Mouse (Mus musculus) lung, postnatal 0 days (tissue): ENCODE results near the gene Cd80. TPM values are rescaled to one million over a fixed set of nuclear protein-coding genes. Genes with fewer than 3 reads are reported as not detected.
"Not testable (repeated sequence)": the region's sequence is repeated elsewhere in the genome, so short reads cannot be mapped to it uniquely, and the experiment has no call there.

ENCODE experiments used
- ATAC-seq: fragments of 200-750 bp; cut with Nextera tagmentation; 2 replicates; pipeline ENCODE4 v1.8.0; 2017; ENCODE audit warnings: moderate library complexity
- DNase-seq: peaks from one replicate; pipeline ENCODE4 v3.0.0-alpha.2; 2016; ENCODE audit warnings: low spot score
- H3K27ac ChIP-seq: fragments of 300-500 bp; sonication (generic); 2 replicates; pipeline ENCODE4 v1.5.1; 2014; ENCODE audit warnings: antibody characterized with exemption, mild to moderate bottlenecking, low read length, mixed read lengths
- H3K27me3 ChIP-seq: fragments of 300-500 bp; sonication (generic); replicated peaks from 2 replicates; pipeline ENCODE4 v1.6.1; 2014; ENCODE audit warnings: low read length, mixed read lengths; ENCODE audit not compliant: insufficient read depth
- H3K36me3 ChIP-seq: fragments of 300-500 bp; sonication (generic); 2 replicates; pipeline ENCODE4 v1.6.1; 2014; ENCODE audit warnings: low read length, mixed read lengths; ENCODE audit not compliant: insufficient read depth
- H3K4me1 ChIP-seq: fragments of 300-500 bp; sonication (generic); 2 replicates; pipeline ENCODE4 v1.6.1; 2014; ENCODE audit warnings: antibody characterized with exemption, low read depth, low read length, mixed read lengths; ENCODE audit not compliant: insufficient read depth
- H3K4me2 ChIP-seq: fragments of 300-500 bp; sonication (generic); replicated peaks from 2 replicates; pipeline ENCODE4 v1.6.1; 2014; ENCODE audit warnings: low read depth, mild to moderate bottlenecking, low read length, moderate library complexity, mixed read lengths
- H3K4me3 ChIP-seq: fragments of 300-500 bp; sonication (generic); 2 replicates; pipeline ENCODE4 v1.5.1; 2014; ENCODE audit warnings: low read depth, low read length
- H3K9ac ChIP-seq: fragments of 300-500 bp; sonication (generic); replicated peaks from 2 replicates; pipeline ENCODE4 v1.6.1; 2014; ENCODE audit warnings: low read depth, mild to moderate bottlenecking
- H3K9me3 ChIP-seq: fragments of 300-500 bp; sonication (generic); 2 replicates; pipeline ENCODE4 v1.6.1; 2016; ENCODE audit warnings: low read length, mixed read lengths
- CTCF ChIP-seq: IDR thresholded peaks from 2 replicates; pipeline ENCODE4 v1.5.1; 2016; ENCODE audit warnings: antibody characterized with exemption, mild to moderate bottlenecking
- EP300 ChIP-seq: IDR thresholded peaks from 2 replicates; pipeline ENCODE4 v1.6.1; 2016; ENCODE audit warnings: antibody characterized with exemption, mild to moderate bottlenecking, control low read depth
- WGBS: fragments of 180-500 bp; shearing (Covaris S2); extraction: QIAGEN DNeasy Blood & Tissue Kit; methylation state at CpG from one replicate; pipeline ENCODE4 v1.1.7; 2014; 5-methylcytosine and 5-hydroxymethylcytosine counted together
- polyA plus RNA-seq: library from polyadenylated mRNA; unstranded; fragments of >200 nt; fragmentation: Nextera tagmentation; extraction: Ambion mirVana; gene quantifications from 2 replicates; pipeline ENCODE4 v1.2.1, GENCODE M21; 2015

Gene Cd80
- polyA plus RNA-seq, 1 experiment from 2014 or later: 0.14 TPM

DNA sequence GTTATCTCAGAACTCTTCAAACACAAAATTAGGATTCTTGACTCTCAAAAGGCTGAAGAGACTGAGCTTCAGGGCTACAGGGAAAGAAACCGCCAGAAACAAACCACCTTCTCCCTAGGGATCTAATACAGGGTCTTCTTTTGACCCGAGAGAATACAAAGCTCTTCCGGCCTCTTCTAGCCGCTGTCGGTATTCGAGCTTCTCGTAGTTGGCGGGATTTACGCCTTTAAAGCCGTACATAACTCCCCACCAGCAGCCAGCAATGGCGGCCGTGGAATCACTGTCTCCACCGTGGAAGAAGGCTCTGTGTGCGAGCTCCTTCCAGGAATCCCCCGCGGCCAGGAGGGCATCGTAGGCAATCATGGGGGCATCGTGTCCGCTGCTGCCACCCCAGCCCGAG lies 9.8 kb upstream of the Cd80 start:
- H3K36me3 ChIP-seq: peaks cover 20% of the 10 kb centered on the region; the same call in 1 of the 2 replicates
- ATAC-seq: no peak
- TF ChIP-seq EP300 (no peak), CTCF (no peak)

DNA sequence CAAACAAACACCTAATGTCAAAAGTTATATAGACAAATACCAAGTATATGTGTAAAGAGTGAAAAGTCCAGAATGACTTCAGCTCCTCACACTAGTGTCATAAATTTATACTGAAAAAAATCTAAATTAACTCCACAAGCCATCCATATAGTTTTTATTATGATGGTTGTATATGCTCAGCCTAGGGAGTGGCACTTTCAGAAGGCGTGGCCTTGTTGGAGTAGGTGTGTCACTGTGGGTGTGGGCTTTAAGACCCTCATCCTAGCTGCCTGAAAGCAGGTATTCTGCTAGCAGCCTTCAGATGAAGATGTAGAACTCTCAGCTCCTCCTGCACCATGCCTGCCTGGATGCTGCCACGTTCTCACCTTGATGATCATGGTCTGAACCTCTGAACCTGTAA lies 9.2 kb upstream of the Cd80 start:
- H3K9me3 ChIP-seq, H3K4me3 ChIP-seq, H3K27ac ChIP-seq, ATAC-seq, DNase-seq, H3K4me2 ChIP-seq, H3K9ac ChIP-seq, H3K27me3 ChIP-seq, H3K4me1 ChIP-seq: not testable (repeated sequence)
- WGBS: 88% methylated on average over 2 of the region's 2 CpGs
- peaks cover 20% of the 10 kb centered on the region; the same call in 1 of the 2 replicates for H3K36me3 ChIP-seq

More for the DNA sequence above, 9.8 kb upstream of the Cd80 start:
- Histone ChIP-seq H3K27me3 (no peaks in the 10 kb centered on the region), H3K9ac (no peak overlapping the region), H3K9me3 (no peaks in the 10 kb centered on the region), H3K4me2 (no peak overlapping the region), H3K4me1 (no peaks in the 10 kb centered on the region), H3K27ac (no peak overlapping the region), H3K4me3 (no peak overlapping the region)
- WGBS: 96% methylated on average over 20 of the region's 20 CpGs
- DNase-seq: no peak

GRCm38 (mm10) chr16:38447366-38447765 lies 8.0 kb upstream of the Cd80 start:
- H3K9me3 ChIP-seq: no peaks in the 10 kb centered on the region
- H3K27me3 ChIP-seq: no peaks in the 10 kb centered on the region
- peaks cover 20% of the 10 kb centered on the region; the same call in 1 of the 2 replicates for H3K36me3 ChIP-seq
- no peak for DNase-seq
- peaks cover 4% of the 10 kb centered on the region; the same call in 1 of the 2 replicates for H3K4me1 ChIP-seq
- no peak for ATAC-seq
- no peak overlapping the region for H3K4me3 ChIP-seq
- no peak overlapping the region for H3K4me2 ChIP-seq
- no peak overlapping the region for H3K9ac ChIP-seq
- no peak for TF ChIP-seq EP300
- no peak for TF ChIP-seq CTCF
- 90% methylated on average over 21 of the region's 21 CpGs for WGBS
- H3K27ac ChIP-seq: no peak overlapping the region

DNA sequence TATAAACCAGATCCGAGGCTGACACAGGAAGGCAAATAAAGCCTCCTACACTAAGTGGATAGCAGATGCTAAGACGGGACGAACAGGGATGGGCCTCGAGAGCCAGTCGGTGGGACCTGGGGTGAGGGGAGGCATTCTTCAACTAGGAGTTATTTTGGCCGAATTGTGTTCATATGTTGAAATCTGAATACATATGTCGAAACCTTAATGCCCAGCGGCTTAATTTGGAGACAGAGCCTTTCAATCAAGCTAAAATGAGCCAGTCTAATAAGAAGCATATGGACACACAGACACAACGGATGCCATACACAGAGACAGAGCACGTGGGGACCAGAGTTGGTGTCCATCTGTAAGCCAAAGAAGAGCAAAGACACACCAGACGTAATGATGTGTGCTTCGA lies 6.9 kb upstream of the Cd80 start:
- Histone ChIP-seq H3K27me3 (no peaks in the 10 kb centered on the region), H3K27ac (no peak overlapping the region), H3K9ac (no peak overlapping the region), H3K4me2 (no peak overlapping the region), H3K4me3 (no peak overlapping the region), H3K9me3 (no peaks in the 10 kb centered on the region), H3K36me3 (peaks cover 20% of the 10 kb centered on the region; the same call in 1 of the 2 replicates), H3K4me1 (peaks cover 4% of the 10 kb centered on the region; the same call in 1 of the 2 replicates)
- 91% methylated on average over 12 of the region's 12 CpGs for WGBS
- no peak for ATAC-seq
- TF ChIP-seq CTCF (no peak), EP300 (no peak)
- no peak for DNase-seq

- no peak for TF ChIP-seq EP300
- TF ChIP-seq CTCF: no peak
- H3K9ac ChIP-seq: no peak overlapping the region
- DNase-seq: no peak
- 85% methylated on average over 7 of the region's 7 CpGs for WGBS
- H3K4me2 ChIP-seq: no peak overlapping the region
- H3K4me3 ChIP-seq: no peak overlapping the region
- peaks cover 4% of the 10 kb centered on the region; the same call in 1 of the 2 replicates for H3K4me1 ChIP-seq
- H3K27ac ChIP-seq: no peak overlapping the region
- H3K36me3 ChIP-seq: peaks cover 11% of the 10 kb centered on the region; the same call in 1 of the 2 replicates
- no peaks in the 10 kb centered on the region for H3K27me3 ChIP-seq
- ATAC-seq: no peak
- H3K9me3 ChIP-seq: no peaks in the 10 kb centered on the region
Measured at GRCm38 (mm10) chr16:38450707-38451106, 4.7 kb upstream of the Cd80 start.

GRCm38 (mm10) chr16:38451421-38452205 lies 3.7 kb upstream of the Cd80 start:
- Histone ChIP-seq H3K27me3 (no peaks in the 10 kb centered on the region), H3K27ac (peak overlapping the region; percentile 91), H3K9ac (peak overlapping the region; percentile 65), H3K4me3 (peak overlapping the region; percentile 57), H3K4me1 (peaks cover 4% of the 10 kb centered on the region; the same call in 1 of the 2 replicates), H3K9me3 (no peaks in the 10 kb centered on the region), H3K36me3 (peaks cover 9% of the 10 kb centered on the region; the same call in 1 of the 2 replicates), H3K4me2 (peak overlapping the region; percentile 73)
- TF ChIP-seq EP300: no peak
- TF ChIP-seq CTCF: no peak
- 42% methylated on average over 12 of the region's 12 CpGs for WGBS
- DNase-seq: no peak
- no peak for ATAC-seq
